Mouse (Mus musculus) forebrain, embryonic 11.5 days (tissue): ENCODE measurements around the gene Rsg1. TPM values are rescaled to one million over a fixed set of nuclear protein-coding genes. Genes with fewer than 3 reads are reported as not detected.

ENCODE experiments used
- ATAC-seq: fragments of 200-750 bp; cut with Nextera tagmentation; replicated peaks from 2 replicates; pipeline ENCODE4 v1.8.0; 2017; ENCODE audit warnings: moderate TSS enrichment; ENCODE audit not compliant: low FRiP score
- DNase-seq: peaks from one replicate; pipeline ENCODE4 v3.0.0-alpha.2; 2017; ENCODE audit warnings: low spot score
- H3K27ac ChIP-seq: fragments of 300-500 bp; sonication (generic); 2 replicates; pipeline ENCODE4 v1.5.1; 2014; ENCODE audit warnings: low read depth, low read length
- H3K27me3 ChIP-seq: fragments of 300-500 bp; sonication (generic); 2 replicates; pipeline ENCODE4 v1.6.1; 2014; ENCODE audit warnings: mild to moderate bottlenecking, low read length, mixed read lengths; ENCODE audit not compliant: control insufficient read depth, insufficient read depth
- H3K36me3 ChIP-seq: fragments of 300-500 bp; sonication (generic); 2 replicates; pipeline ENCODE4 v1.6.1; 2014; ENCODE audit warnings: mild to moderate bottlenecking, low read length, moderate library complexity, mixed read lengths; ENCODE audit not compliant: control insufficient read depth, insufficient read depth
- H3K4me1 ChIP-seq: fragments of 300-500 bp; sonication (generic); replicated peaks from 2 replicates; pipeline ENCODE4 v1.6.1; 2014; ENCODE audit warnings: low read length, mixed read lengths; ENCODE audit not compliant: control insufficient read depth, insufficient read depth
- H3K4me2 ChIP-seq: fragments of 300-500 bp; sonication (generic); 2 replicates; pipeline ENCODE4 v1.6.1; 2014; ENCODE audit warnings: low read depth, mild to moderate bottlenecking, low read length, moderate library complexity, mixed read lengths; ENCODE audit not compliant: severe bottlenecking
- H3K4me3 ChIP-seq: fragments of 300-500 bp; sonication (generic); 2 replicates; pipeline ENCODE4 v1.5.1; 2014; ENCODE audit warnings: low read depth, low read length
- H3K9ac ChIP-seq: fragments of 300-500 bp; sonication (generic); 2 replicates; pipeline ENCODE4 v1.6.1; 2014; ENCODE audit warnings: low read length
- H3K9me3 ChIP-seq: fragments of 300-500 bp; sonication (generic); 2 replicates; pipeline ENCODE4 v1.6.1; 2016; ENCODE audit warnings: low read length, mixed read lengths; ENCODE audit not compliant: control insufficient read depth
- WGBS: fragments of 180-500 bp; shearing (Covaris S2); extraction: QIAGEN DNeasy Blood & Tissue Kit; methylation state at CpG from one replicate; pipeline ENCODE4 v1.1.7; 2014; 5-methylcytosine and 5-hydroxymethylcytosine counted together
- polyA plus RNA-seq: library from polyadenylated mRNA; unstranded; fragments of >200 nt; fragmentation: Nextera tagmentation; extraction: Ambion mirVana; gene quantifications from 2 replicates; pipeline ENCODE4 v1.2.1, GENCODE M21; 2014

Rsg1 gene
- polyA plus RNA-seq, result 5.8 and 7.8 TPM in 2 replicates

- WGBS, result under 1% methylated on average over 24 of the region's 24 CpGs
- peak within 1 kb of the TSS; percentile 46 for H3K4me3 ChIP-seq
- peak within 1 kb of the TSS; percentile 14; the same call in 1 of the 2 replicates for H3K27ac ChIP-seq
Measured at GRCm38 (mm10) chr4:141213770-141214336, at the start of gene Rsg1. Gene Rsg1 (plus strand): TSS chr4:141213956.

GRCm38 (mm10) chr4:141165744-141166292, 47.9 kb upstream of the Rsg1 start:
- Histone ChIP-seq H3K27ac (no peak overlapping the region), H3K9me3 (peaks cover 2% of the 10 kb centered on the region; the same call in 1 of the 2 replicates), H3K9ac (no peak overlapping the region), H3K4me3 (no peak overlapping the region), H3K36me3 (no peaks in the 10 kb centered on the region; the same call in 1 of the 2 replicates), H3K4me2 (no peak overlapping the region), H3K27me3 (no peaks in the 10 kb centered on the region), H3K4me1 (no peaks in the 10 kb centered on the region)
- ATAC-seq, result no peak
- DNase-seq, result no peak
- WGBS, result 86% methylated on average over 8 of the region's 8 CpGs

More at GRCm38 (mm10) chr4:141213770-141214336, at the start of gene Rsg1:
- Histone ChIP-seq H3K27me3 (no peaks in the 10 kb centered on the region), H3K4me2 (peak within 1 kb of the TSS; percentile 94), H3K9me3 (no peaks in the 10 kb centered on the region), H3K36me3 (no peaks in the 10 kb centered on the region), H3K4me1 (peaks cover 4% of the 10 kb centered on the region; the same call in 1 of the 2 replicates), H3K9ac (peak within 1 kb of the TSS; percentile 68)
- DNase-seq (peak; percentile 99), ATAC-seq (peak; percentile 85)

- Histone ChIP-seq H3K36me3 (no peaks in the 10 kb centered on the region; the same call in 1 of the 2 replicates), H3K9ac (no peak overlapping the region), H3K27ac (no peak overlapping the region), H3K4me3 (no peak overlapping the region), H3K4me2 (no peak overlapping the region), H3K27me3 (no peaks in the 10 kb centered on the region), H3K4me1 (no peaks in the 10 kb centered on the region), H3K9me3 (peaks cover 2% of the 10 kb centered on the region; the same call in 1 of the 2 replicates)
- DNase-seq (no peak), ATAC-seq (no peak)
- WGBS, result 90% methylated on average over 3 of the region's 3 CpGs
Measured at GRCm38 (mm10) chr4:141167156-141167555, 46.6 kb upstream of the Rsg1 start.

GRCm38 (mm10) chr4:141172121-141172520, 41.6 kb upstream of the Rsg1 start:
- no peak overlapping the region for H3K4me3 ChIP-seq
- no peak for ATAC-seq
- H3K9ac ChIP-seq, result no peak overlapping the region
- H3K27me3 ChIP-seq, result no peaks in the 10 kb centered on the region
- H3K9me3 ChIP-seq, result no peaks in the 10 kb centered on the region
- no peak overlapping the region for H3K4me2 ChIP-seq
- no peak for DNase-seq
- H3K4me1 ChIP-seq, result no peaks in the 10 kb centered on the region
- no peak overlapping the region for H3K27ac ChIP-seq
- no peaks in the 10 kb centered on the region; the same call in 1 of the 2 replicates for H3K36me3 ChIP-seq
- WGBS, result 93% methylated on average over 8 of the region's 8 CpGs

GRCm38 (mm10) chr4:141175783-141176182, 38.0 kb upstream of the Rsg1 start:
- H3K27me3 ChIP-seq, result no peaks in the 10 kb centered on the region
- no peak overlapping the region for H3K4me2 ChIP-seq
- WGBS, result 86% methylated on average over 5 of the region's 5 CpGs
- H3K9me3 ChIP-seq, result no peaks in the 10 kb centered on the region
- no peaks in the 10 kb centered on the region for H3K4me1 ChIP-seq
- no peak for DNase-seq
- no peak overlapping the region for H3K4me3 ChIP-seq
- no peak for ATAC-seq
- H3K27ac ChIP-seq, result no peak overlapping the region
- no peaks in the 10 kb centered on the region; the same call in 1 of the 2 replicates for H3K36me3 ChIP-seq
- no peak overlapping the region for H3K9ac ChIP-seq

GRCm38 (mm10) chr4:141176328-141176838, 37.4 kb upstream of the Rsg1 start:
- DNase-seq, result no peak
- H3K27me3 ChIP-seq, result no peaks in the 10 kb centered on the region
- no peak overlapping the region for H3K27ac ChIP-seq
- H3K9ac ChIP-seq, result no peak overlapping the region
- no peak for ATAC-seq
- no peaks in the 10 kb centered on the region; the same call in 1 of the 2 replicates for H3K36me3 ChIP-seq
- no peak overlapping the region for H3K4me3 ChIP-seq
- H3K4me2 ChIP-seq, result no peak overlapping the region
- no peaks in the 10 kb centered on the region for H3K9me3 ChIP-seq
- H3K4me1 ChIP-seq, result no peaks in the 10 kb centered on the region
- whole genome bisulfite sequencing, result 90% methylated on average over 10 of the region's 10 CpGs

- no peak for ATAC-seq
- Histone ChIP-seq H3K4me1 (no peaks in the 10 kb centered on the region), H3K36me3 (no peaks in the 10 kb centered on the region; the same call in 1 of the 2 replicates), H3K27ac (no peak overlapping the region), H3K9me3 (no peaks in the 10 kb centered on the region), H3K4me2 (no peak overlapping the region), H3K9ac (no peak overlapping the region), H3K4me3 (no peak overlapping the region), H3K27me3 (no peaks in the 10 kb centered on the region)
- no peak for DNase-seq
- WGBS, result 91% methylated on average over 4 of the region's 4 CpGs
Measured at GRCm38 (mm10) chr4:141178500-141178899, 35.3 kb upstream of the Rsg1 start.

- ATAC-seq, result no peak
Measured at GRCm38 (mm10) chr4:141180831-141181230, 32.9 kb upstream of the Rsg1 start.

More at GRCm38 (mm10) chr4:141180831-141181230, 32.9 kb upstream of the Rsg1 start:
- 85% methylated on average over 8 of the region's 8 CpGs for WGBS
- no peak overlapping the region for H3K4me3 ChIP-seq
- H3K36me3 ChIP-seq, result no peaks in the 10 kb centered on the region; the same call in 1 of the 2 replicates
- no peaks in the 10 kb centered on the region for H3K27me3 ChIP-seq
- DNase-seq, result no peak
- H3K9me3 ChIP-seq, result no peaks in the 10 kb centered on the region
- H3K4me2 ChIP-seq, result no peak overlapping the region
- no peak overlapping the region for H3K9ac ChIP-seq
- no peaks in the 10 kb centered on the region for H3K4me1 ChIP-seq
- H3K27ac ChIP-seq, result no peak overlapping the region
